Mouse (Mus musculus) MEL (cell line): ENCODE measurements around the gene Ifit1.

Experiments used
- CTCF ChIP-seq, 3 experiments: IDR thresholded peaks in 2 of 3; conservative IDR thresholded peaks in 1 of 3; 2 replicates each; pipeline ENCODE4 v1.5.1; 2011 to 2012; ENCODE audit warnings: low read length in 3 of 3, low read depth in 2 of 3, mild to moderate bottlenecking in 2 of 3, improper control_type of control experiment in 1 of 3, inconsistent platforms in 1 of 3, mixed read lengths in 1 of 3, moderate library complexity in 1 of 3; ENCODE audit not compliant: control insufficient read depth in 1 of 3, insufficient read depth in 1 of 3, poor library complexity in 1 of 3, severe bottlenecking in 1 of 3
- E2F4 ChIP-seq: IDR thresholded peaks from 2 replicates; pipeline ENCODE4 v1.6.1; 2011; ENCODE audit warnings: low read depth, low read length, improper control_type of control experiment, borderline replicate concordance
- ELF1 ChIP-seq: IDR thresholded peaks from 2 replicates; pipeline ENCODE4 v1.6.1; 2014; ENCODE audit warnings: low read depth, mild to moderate bottlenecking, inconsistent platforms, low read length, improper control_type of control experiment, moderate library complexity
- EP300 ChIP-seq, 2 experiments: IDR thresholded peaks; 2 replicates each; pipeline ENCODE4 v1.6.1; 2011; ENCODE audit warnings: improper control_type of control experiment in 2 of 2, low read length in 2 of 2, low read depth in 1 of 2, mild to moderate bottlenecking in 1 of 2
- KAT2A ChIP-seq: conservative IDR thresholded peaks from 2 replicates; pipeline ENCODE4 v1.6.1; 2012; ENCODE audit warnings: low read depth, low read length, improper control_type of control experiment, inconsistent platforms
- MXI1 ChIP-seq: IDR thresholded peaks from 2 replicates; pipeline ENCODE4 v1.6.1; 2011; ENCODE audit warnings: mild to moderate bottlenecking, low read depth, low read length, improper control_type of control experiment
- MYC ChIP-seq: IDR thresholded peaks from 2 replicates; pipeline ENCODE4 v1.6.1; 2011; ENCODE audit warnings: low read depth, mild to moderate bottlenecking, low read length, improper control_type of control experiment, moderate library complexity
- NELFE ChIP-seq: IDR thresholded peaks from 2 replicates; pipeline ENCODE4 v1.6.1; 2011; ENCODE audit warnings: low read depth, low read length, improper control_type of control experiment
- POLR2A ChIP-seq, 2 experiments: IDR thresholded peaks; 2 replicates each; pipeline ENCODE4 v1.6.1; 2011 to 2012; ENCODE audit warnings: low read length in 2 of 2, mild to moderate bottlenecking in 2 of 2, control low read depth in 1 of 2, improper control_type of control experiment in 1 of 2, low read depth in 1 of 2, moderate library complexity in 1 of 2; ENCODE audit not compliant: control insufficient read depth in 1 of 2, insufficient read depth in 1 of 2, poor library complexity in 1 of 2
- TCF12 ChIP-seq: IDR thresholded peaks from 2 replicates; pipeline ENCODE4 v1.6.1; 2014; ENCODE audit warnings: low read depth, mild to moderate bottlenecking, inconsistent platforms, low read length, improper control_type of control experiment, moderate library complexity
- USF1 ChIP-seq: IDR thresholded peaks from 2 replicates; pipeline ENCODE4 v1.6.1; 2014; ENCODE audit warnings: low read depth, mild to moderate bottlenecking, inconsistent platforms, low read length, improper control_type of control experiment, moderate library complexity
- ZMIZ1 ChIP-seq: IDR thresholded peaks from 2 replicates; pipeline ENCODE4 v1.6.1; 2012; ENCODE audit warnings: low read depth, mild to moderate bottlenecking, inconsistent platforms, low read length, improper control_type of control experiment, moderate library complexity
- ZNF384 ChIP-seq: IDR thresholded peaks from 2 replicates; pipeline ENCODE4 v1.6.1; 2012; ENCODE audit warnings: low read depth, mild to moderate bottlenecking, inconsistent platforms, low read length, improper control_type of control experiment

GRCm38 (mm10) chr19:34593456-34593855 lies 47.2 kb upstream of the Ifit1 start:
- no peak for TF ChIP-seq ZMIZ1
- TF ChIP-seq CTCF (IDR thresholded peaks at IDR 0.05 in 2 of 3, conservative IDR thresholded peaks at IDR 0.05 in 1 of 3; ENCODE audit: control insufficient read depth in 1 of 3, insufficient read depth in 1 of 3, low read depth in 2 of 3, low read length in 3 of 3, poor library complexity in 1 of 3, severe bottlenecking in 1 of 3), result no peak
- TF ChIP-seq MYC, result no peak
- no peak for TF ChIP-seq POLR2A (IDR thresholded peaks at IDR 0.05; ENCODE audit: control insufficient read depth in 1 of 2, insufficient read depth in 1 of 2, low read depth in 1 of 2, low read length in 2 of 2, poor library complexity in 1 of 2)
- no peak for TF ChIP-seq TCF12
- no peak for TF ChIP-seq MXI1
- TF ChIP-seq KAT2A, result no peak
- TF ChIP-seq USF1, result no peak
- no peak for TF ChIP-seq EP300 (IDR thresholded peaks at IDR 0.05; ENCODE audit: low read depth in 1 of 2, low read length in 2 of 2)
- TF ChIP-seq ELF1, result no peak
- TF ChIP-seq NELFE, result no peak
- no peak for TF ChIP-seq E2F4
- no peak for TF ChIP-seq ZNF384
